Mouse (Mus musculus): Measurements from ENCODE around the gene Plxna3.

Plxna3 gene

GRCm38 (mm10) chrX:74368209-74368909 lies 39.5 kb downstream of the Plxna3 start:
- peak; percentile 59 for DNase-seq (ENCODE audit: low spot score)

- DNase-seq (ENCODE audit: low spot score), result peak; percentile 78
These were observed 44.2 kb downstream of the Plxna3 start, which contains the start of the genes Ubl4a and Slc10a3 for GRCm38 (mm10) chrX:74372888-74373549. TSS of gene Ubl4a (minus strand) at chrX:74373218. TSS of gene Slc10a3 (minus strand) at chrX:74373349.

- no peak for DNase-seq (ENCODE audit: low spot score)
These were observed 55.6 kb downstream of the Plxna3 start for GRCm38 (mm10) chrX:74384451-74384850.

- no peak for DNase-seq (ENCODE audit: low spot score)
These were observed 59.3 kb downstream of the Plxna3 start for GRCm38 (mm10) chrX:74388153-74388552.

- peak; percentile 73 for DNase-seq (ENCODE audit: low spot score)
These were observed 63.9 kb downstream of the Plxna3 start, which contains the start of the genes Fam3a and Ikbkg for GRCm38 (mm10) chrX:74392535-74393443. TSS of gene Fam3a (minus strand) at chrX:74393272. TSS of gene Ikbkg (plus strand) at chrX:74393290.

Measured in spleen, adult 12 weeks (tissue).